16 mouse cellular contexts compared by ENCODE assay signal in the genomic region with DNA sequence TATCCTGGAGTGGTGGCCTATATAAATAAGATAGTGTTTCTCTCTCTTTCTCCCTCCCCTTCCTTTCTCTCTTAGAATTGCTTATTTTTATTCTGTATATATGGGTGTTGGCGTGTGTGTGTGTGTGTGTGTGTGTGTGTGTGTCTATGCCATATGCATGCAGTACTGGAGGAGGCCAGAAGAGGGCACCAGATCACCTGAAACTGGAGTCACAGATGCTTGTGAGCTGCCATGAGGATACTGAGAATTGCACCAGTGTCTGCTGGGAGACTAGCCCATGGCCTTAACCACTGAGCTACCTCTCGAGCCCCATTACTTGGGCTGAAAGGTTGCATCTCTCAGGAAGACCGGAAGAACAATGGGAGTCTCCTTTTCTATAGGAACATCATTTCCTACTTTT.
DNase-seq lines count a peak whose midpoint lies in the region; TF ChIP-seq lines count a peak whose summit lies in the region.
"Had no signal": no experiment of that assay in that cellular context is flagged by ENCODE, and none has a peak within 500 bp of the region (broad histone marks: within the 10 kb centered on the region; RNA-seq: fewer than 3 reads in every experiment).

No protein-coding gene starts in this region.

- TF ChIP-seq POLR2A in bone marrow, adult 2 months (IDR thresholded peaks at IDR 0.05; ENCODE audit: borderline replicate concordance, control insufficient read depth, low read depth, low read length): no peak

- 89% methylated on average over 3 of the region's 3 CpGs for WGBS in bone marrow, adult 2 months

- DNase-seq in layer of hippocampus, adult 2 months (ENCODE audit: low spot score in 2 of 2): no peak
- DNase-seq in layer of hippocampus, postnatal 25 days (ENCODE audit: extremely low spot score in 1 of 2, low spot score in 1 of 2): no peak
- DNase-seq in 3T3-L1 (ENCODE audit: low read depth, low spot score): peak; percentile 6
- DNase-seq in 416B (ENCODE audit: low read depth): peak; percentile 46
- no peak for DNase-seq in adrenal gland, postnatal 4 days (ENCODE audit: low spot score in 2 of 2)
- no peak for DNase-seq in left cerebral cortex, adult 18-20 months (ENCODE audit: low spot score in 2 of 2)
- no peak for DNase-seq in frontal cortex, postnatal 10 days (ENCODE audit: low spot score in 2 of 2)
- DNase-seq: adrenal gland, postnatal 14 days; cerebellum, adult 11-12 months; kidney, postnatal 36 days had no signal

- no peak overlapping the region for H3K4me3 ChIP-seq in layer of hippocampus, adult 2 months
- H3K4me3 ChIP-seq in bone marrow, adult 2 months (replicated peaks; ENCODE audit: control insufficient read depth, low read depth, low read length): no peak overlapping the region
- H3K4me3 ChIP-seq: embryonic facial prominence, embryonic 15.5 days; heart, embryonic 15.5 days; limb, embryonic 15.5 days; stomach, embryonic 15.5 days had no signal

- peaks cover under 1% of the 10 kb centered on the region; the same call in 1 of the 2 replicates for H3K4me1 ChIP-seq in bone marrow, adult 2 months (ENCODE audit: control insufficient read depth, insufficient read depth, low read length)

- no peak overlapping the region for H3K27ac ChIP-seq in layer of hippocampus, adult 2 months
- no peak overlapping the region for H3K27ac ChIP-seq in bone marrow, adult 2 months (ENCODE audit: control insufficient read depth, insufficient read depth, low read depth, low read length, poor library complexity)
- H3K27ac ChIP-seq: embryonic facial prominence, embryonic 15.5 days; heart, embryonic 15.5 days; limb, embryonic 15.5 days; macrophage; stomach, embryonic 15.5 days had no signal

- TF ChIP-seq CTCF in layer of hippocampus, adult 2 months (conservative IDR thresholded peaks at IDR 0.05): peak; percentile 53
- peak; percentile 30; the same call in 1 of the 2 replicates for TF ChIP-seq CTCF in bone marrow, adult 2 months (IDR thresholded peaks at IDR 0.05; ENCODE audit: control insufficient read depth, insufficient read depth, low read length)

Comparison
In these comparisons a context has a peak if more than half of its experiments do, and no peak if none do; other contexts are left out.
1. DNase-seq: peak in 3T3-L1 (single experiment) and 416B (single experiment); none in layer of hippocampus, adult 2 months (0 of 2), layer of hippocampus, postnatal 25 days (0 of 2), adrenal gland, postnatal 4 days (0 of 2), left cerebral cortex, adult 18-20 months (0 of 2) and frontal cortex, postnatal 10 days (0 of 2).